Mouse (Mus musculus) layer of hippocampus, adult 2 months (tissue): Measurements from ENCODE around the gene Sgms1. TPM values are rescaled to one million over a fixed set of nuclear protein-coding genes. Genes with fewer than 3 reads are reported as not detected.

Source experiments
- DNase-seq, 2 experiments: peaks; one replicate each; pipeline ENCODE4 v3.0.0; 2022; ENCODE audit warnings: low spot score in 2 of 2
- H3K27ac ChIP-seq: fragments of 200-600 bp; 2 replicates; pipeline ENCODE4 v1.8.1; 2022
- H3K4me3 ChIP-seq: fragments of 200-600 bp; 2 replicates; pipeline ENCODE4 v1.8.1; 2022; ENCODE audit warnings: mild to moderate bottlenecking
- CTCF ChIP-seq: fragments of 200-600 bp; conservative IDR thresholded peaks from 2 replicates; pipeline ENCODE4 v1.8.1; 2022; ENCODE audit warnings: antibody characterized with exemption, mild to moderate bottlenecking, moderate library complexity
- total RNA-seq, 2 experiments: library from RNA; stranded (reverse); gene quantifications; 2 replicates each; pipeline ENCODE4 v1.2.3; 2021

Gene Sgms1
- total RNA-seq, 2 experiments from 2014 or later: 53.9 to 59.6 TPM

DNA sequence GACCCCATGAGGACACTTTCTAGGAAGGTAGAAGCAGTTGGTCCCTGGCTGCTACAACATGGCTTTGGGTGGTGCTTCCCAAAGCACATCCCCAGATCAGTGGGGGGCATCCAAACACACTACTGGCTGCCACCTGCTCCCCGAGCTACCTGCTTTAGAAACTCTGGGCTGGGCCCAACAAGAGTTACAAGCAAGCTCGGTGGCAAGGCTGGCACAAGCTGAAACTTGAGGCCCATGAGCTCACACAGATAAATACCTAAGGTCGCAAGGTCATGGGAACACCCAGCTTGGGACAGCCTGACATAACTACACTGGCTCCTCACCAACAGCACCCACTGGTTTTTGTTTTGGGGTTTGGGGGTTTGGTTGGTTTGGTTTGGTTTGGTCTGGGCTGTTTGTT, 10.9 kb downstream of the Sgms1 start:
- no peak for DNase-seq
- no peak for TF ChIP-seq CTCF
- H3K27ac ChIP-seq: no peak overlapping the region
- no peak overlapping the region for H3K4me3 ChIP-seq

DNA sequence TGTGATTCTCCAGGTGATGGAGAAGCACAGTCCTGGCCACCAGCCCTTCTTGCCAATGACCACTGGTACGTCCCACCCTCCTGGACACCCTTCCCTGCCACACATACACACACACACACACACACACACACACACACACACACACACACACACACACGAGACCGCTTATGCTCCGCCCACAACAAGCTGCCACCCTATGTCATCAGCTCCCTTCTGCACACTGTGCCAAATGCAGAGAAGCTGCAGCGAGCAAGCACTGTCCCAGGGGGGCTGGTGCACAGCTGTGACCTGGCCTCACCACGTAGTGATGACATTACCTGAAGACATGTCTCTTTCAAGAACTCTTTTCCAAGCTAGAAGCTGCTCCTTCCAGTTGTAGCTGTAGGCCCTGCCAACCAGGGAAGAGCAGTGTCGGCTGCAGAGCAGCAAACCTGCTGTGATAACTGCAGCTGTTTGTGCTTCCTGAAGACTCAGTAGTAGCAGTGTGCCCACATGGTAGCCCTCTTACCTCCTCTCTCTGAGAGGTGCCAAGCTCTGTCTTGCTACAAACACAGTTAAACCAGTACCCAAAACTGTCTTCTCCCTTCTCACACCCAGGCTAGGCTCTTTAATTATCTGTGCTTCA, 11.7 kb downstream of the Sgms1 start:
- DNase-seq: peak in 1 of 2 experiments; percentile 25
- Histone ChIP-seq H3K27ac (peak overlapping the region; percentile 59; the same call in 1 of the 2 replicates), H3K4me3 (no peak overlapping the region)
- TF ChIP-seq CTCF: no peak

DNA sequence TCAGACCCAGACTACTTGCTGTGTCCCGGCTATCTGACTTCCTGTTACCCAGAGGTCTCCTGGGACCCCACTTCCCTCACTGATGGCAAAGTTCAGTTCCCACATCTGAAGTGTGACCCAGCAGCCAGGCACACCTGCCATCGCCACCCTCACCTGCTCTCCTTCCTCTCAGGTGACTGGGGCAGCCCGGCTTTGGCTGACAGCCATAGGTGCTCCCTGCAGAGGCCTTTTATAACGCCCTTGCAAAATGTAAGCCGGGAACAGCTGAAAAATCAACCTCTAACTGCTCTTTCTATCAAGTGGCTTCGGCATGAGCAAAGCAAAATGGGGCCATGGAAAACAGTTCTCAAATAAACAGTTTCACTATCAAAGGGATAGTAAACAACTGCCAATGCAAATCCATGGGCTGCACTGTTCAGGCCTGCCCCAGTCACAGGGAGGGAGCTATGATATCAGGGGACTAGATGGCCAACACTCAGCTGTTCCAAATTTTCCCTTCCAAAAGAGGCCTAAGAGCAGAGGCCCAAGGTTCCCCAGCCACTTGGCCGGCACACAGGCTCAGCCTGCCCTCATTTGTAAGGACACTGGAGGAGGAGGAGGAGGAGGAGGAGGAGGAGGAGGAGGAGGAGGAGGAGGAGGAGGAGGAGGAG, 12.5 kb downstream of the Sgms1 start:
- TF ChIP-seq CTCF: no peak
- no peak overlapping the region; the same call in 1 of the 2 replicates for H3K27ac ChIP-seq
- H3K4me3 ChIP-seq: no peak overlapping the region
- DNase-seq: no peak

DNA sequence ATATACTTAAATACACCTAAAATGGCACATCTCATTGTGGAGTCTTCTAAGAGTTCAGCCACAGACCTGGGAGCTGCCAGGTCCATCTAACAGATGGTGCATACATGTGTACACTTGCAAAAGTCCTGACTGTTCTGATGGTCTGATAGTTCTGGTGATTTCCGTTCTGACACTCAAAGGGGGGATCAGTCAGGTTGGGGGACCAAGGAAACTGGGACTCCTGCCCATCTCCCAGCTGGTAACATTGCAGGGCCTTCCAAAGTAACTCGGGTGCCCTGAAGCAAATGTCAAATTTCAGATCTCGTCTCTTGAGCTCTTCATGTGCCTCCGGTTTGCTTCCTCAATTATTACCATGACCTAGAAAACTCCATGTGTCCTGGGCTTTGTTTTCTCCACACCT, 13.5 kb downstream of the Sgms1 start:
- no peak for DNase-seq
- Histone ChIP-seq H3K27ac (no peak overlapping the region), H3K4me3 (no peak overlapping the region)
- TF ChIP-seq CTCF: no peak

DNA sequence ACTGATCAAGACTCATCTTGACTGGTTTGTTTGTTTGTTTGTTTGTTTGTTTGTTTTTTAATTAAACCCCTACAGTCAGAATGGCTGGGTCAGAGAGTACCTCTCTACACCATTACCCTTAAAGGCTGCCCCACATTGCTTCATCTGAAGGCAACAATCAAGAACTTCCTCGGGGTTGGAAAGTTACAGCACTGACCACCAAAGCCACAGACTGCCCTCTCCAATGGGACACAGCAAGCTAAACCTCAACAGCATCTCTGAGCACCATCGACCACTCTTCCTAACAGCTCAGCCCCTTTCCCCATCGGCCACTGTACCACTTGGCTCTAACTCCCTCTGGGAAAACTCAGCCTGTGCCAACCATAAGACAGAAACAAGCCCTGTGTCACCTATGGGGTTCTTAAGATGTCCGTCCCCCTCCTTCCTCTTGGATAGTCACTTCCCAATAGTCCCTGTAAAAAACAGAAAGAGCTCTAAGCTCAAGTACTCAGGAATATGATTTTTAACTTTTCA, 14.0 kb downstream of the Sgms1 start:
- TF ChIP-seq CTCF: no peak
- no peak for DNase-seq
- Histone ChIP-seq H3K4me3 (no peak overlapping the region), H3K27ac (no peak overlapping the region)

DNA sequence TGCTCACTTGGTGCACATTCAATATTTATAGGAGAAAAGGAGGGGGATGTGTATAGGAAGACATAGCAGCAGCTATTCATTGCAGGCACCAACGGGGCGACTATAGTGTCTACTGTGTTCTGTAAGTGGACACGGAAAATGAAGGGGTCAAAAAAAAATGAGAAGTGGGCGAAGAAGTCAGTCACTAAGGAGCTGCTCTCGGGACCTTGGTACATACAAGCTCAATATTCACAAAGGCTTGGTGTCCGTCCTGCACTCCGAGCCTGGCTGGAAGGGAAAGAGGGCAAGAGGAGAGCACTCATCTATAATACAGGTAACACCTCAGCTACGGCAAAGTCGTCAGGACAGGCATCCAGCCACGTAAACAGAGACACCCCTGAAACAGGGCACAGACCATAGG, 14.8 kb downstream of the Sgms1 start:
- no peak for DNase-seq
- Histone ChIP-seq H3K4me3 (no peak overlapping the region), H3K27ac (no peak overlapping the region)
- TF ChIP-seq CTCF: no peak

DNA sequence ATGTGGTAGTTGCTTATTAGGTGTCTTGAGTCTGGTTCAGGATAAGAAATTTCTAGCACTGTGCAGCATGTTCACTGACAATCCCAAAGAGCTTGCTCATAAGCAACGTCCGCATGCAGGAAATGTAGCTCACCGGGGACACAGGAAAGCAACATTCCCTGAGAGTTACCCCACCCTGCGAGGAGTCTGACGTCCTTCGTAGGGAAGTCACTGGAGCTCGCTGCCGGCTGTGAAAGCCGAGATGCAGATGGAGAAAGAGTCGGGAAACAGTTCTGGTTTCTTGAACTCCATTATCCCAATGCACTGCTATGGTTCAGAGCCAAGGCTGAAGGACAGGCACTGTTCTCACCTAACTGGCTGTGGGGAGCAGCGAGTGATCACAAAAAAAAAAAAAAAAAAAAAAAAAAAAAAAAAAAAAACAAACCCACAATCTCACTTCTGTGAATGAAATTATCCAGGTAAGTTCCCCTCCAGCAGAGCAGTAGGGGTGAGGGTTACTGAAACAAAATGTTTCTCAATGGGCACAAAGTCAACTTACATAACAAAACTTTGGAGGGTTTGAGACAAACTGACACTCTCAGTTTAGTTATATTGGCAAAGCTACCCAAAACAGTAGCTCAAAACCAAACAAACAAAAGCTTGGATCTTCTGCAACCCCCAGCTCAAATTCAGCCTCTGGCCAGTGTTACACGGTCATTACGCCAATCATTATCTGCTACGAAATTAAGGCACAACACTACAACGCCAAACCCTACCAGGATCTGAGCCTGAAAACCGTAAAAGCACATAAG, 15.5 kb downstream of the Sgms1 start:
- DNase-seq: no peak
- no peak for TF ChIP-seq CTCF
- H3K27ac ChIP-seq: no peak overlapping the region
- H3K4me3 ChIP-seq: no peak overlapping the region

DNA sequence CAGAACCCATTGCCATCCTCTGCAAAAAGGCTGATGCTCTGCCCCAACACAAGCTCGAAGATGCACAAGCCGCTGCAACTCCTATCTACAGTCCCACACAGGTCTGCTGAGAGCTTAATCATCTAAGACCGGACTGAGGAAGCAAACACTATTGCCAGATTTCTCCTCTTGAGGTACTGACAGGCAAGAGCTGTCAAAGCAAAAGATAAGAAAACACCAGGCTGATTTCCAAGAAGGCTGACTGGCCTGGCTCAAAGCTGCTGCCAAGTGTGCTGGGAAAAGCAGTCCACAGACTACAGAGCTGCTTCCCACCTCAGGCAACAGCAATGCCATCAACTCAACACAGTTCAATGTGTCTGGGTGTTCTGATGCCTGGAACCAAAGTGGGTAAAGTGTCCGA, 17.1 kb downstream of the Sgms1 start:
- DNase-seq: no peak
- H3K4me3 ChIP-seq: no peak overlapping the region
- no peak overlapping the region for H3K27ac ChIP-seq
- TF ChIP-seq CTCF: no peak

DNA sequence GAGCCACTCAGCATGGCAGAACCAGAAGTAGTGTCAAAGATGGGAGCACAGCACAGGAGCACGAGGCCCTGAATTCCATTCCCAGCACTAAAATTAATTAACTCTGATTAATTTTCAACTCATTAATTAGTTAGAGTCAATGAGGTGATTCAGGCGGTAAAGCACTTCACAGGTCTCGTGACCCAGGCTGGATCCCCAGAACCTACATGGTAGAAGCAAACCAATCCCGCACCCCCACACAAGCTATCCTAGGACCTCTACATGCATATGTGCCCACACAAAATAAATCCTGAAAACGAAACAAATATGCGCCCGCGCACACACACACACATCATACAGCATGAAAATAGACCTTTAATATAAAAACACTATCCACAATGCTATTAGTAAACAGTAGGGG, 22.2 kb downstream of the Sgms1 start:
- TF ChIP-seq CTCF: no peak
- DNase-seq: no peak
- Histone ChIP-seq H3K27ac (no peak overlapping the region), H3K4me3 (no peak overlapping the region)

DNA sequence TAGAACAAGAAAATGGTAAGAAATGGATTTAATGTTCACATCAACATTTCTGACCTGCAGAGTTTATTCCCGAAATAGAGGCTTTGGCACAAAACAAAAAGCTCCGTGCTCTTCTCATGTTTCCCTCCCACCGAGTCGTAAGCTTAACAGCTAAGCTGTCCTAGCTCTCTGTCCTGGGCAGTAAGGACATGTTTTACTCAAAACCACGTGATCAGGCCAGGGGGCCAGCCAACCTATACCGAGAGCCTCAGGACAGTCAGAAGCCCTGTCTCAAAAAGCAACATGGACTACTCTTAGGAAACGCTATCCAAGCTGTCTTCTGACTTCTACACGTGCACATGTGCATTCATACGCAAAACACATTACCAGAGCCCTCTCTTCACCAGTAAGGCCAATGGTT, 23.1 kb downstream of the Sgms1 start:
- no peak for TF ChIP-seq CTCF
- no peak overlapping the region for H3K27ac ChIP-seq
- H3K4me3 ChIP-seq: no peak overlapping the region
- no peak for DNase-seq

DNA sequence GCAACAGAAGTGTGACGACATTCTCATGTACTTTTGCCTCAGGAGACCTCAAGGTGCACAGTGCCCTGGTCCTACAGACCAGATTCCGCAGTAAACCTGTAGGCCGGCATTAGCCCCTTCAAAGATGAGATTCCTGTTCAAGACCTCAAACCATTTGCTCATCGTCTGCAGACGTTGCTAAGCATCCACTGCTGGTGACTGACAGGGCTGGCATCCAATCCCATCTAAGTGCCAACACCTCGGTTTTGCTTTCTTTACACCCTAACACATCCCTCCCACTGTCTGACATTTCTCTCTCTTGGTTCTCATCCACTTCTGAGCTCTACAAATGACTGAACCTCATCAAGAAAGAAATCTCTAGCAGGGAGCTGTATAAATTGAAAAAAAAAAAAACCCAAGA, 24.4 kb downstream of the Sgms1 start:
- Histone ChIP-seq H3K27ac (no peak overlapping the region), H3K4me3 (no peak overlapping the region)
- DNase-seq: peak in 1 of 2 experiments; percentile 68
- no peak for TF ChIP-seq CTCF

DNA sequence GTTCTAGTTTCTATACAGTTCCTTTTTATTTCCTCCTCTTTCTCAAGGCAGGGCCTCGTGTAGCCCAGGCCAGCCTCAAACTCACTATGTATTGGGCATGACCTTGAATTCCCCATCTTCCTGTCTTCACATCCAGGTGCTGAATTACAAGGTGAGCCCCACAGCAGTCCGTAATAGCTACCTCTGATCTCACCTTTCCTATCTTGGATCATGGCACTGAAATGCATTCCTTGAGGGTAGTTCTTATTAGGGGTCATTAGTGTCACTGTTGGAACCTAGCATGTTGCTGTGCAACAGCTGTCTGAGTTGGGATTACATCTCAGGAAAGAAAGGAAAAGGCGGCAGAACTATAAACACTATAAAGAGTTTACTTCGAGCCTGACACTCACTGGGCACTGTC, 25.9 kb downstream of the Sgms1 start:
- no peak for DNase-seq
- TF ChIP-seq CTCF: no peak
- Histone ChIP-seq H3K4me3 (no peak overlapping the region), H3K27ac (no peak overlapping the region)

DNA sequence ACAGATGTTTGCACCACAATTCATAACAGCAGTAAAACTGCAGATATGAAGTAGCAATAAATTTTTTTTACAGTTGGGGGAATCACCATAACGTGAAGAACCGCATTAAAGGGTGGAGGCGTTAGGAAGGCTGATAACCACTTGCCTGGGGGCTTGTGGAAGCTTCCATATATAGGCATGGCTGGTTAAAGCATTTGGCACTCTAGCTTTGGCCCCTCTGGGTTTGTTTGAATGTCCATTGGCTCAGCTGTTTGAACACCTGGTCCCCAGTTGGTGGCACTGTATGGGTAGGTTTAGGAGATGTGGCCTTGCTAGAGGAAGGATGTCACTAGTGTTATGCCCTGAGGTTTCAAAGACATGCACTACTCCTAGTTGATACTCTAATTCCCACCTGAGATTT, 27.0 kb downstream of the Sgms1 start:
- Histone ChIP-seq H3K27ac (no peak overlapping the region), H3K4me3 (no peak overlapping the region)
- no peak for DNase-seq
- TF ChIP-seq CTCF: no peak
